Mouse (Mus musculus) mammary gland, adult 2 months (tissue): ENCODE measurements around the gene Defb36. TPM values are rescaled to one million over a fixed set of nuclear protein-coding genes. Genes with fewer than 3 reads are reported as not detected.

Experiments
- polyA plus RNA-seq: library from polyadenylated mRNA; depleted of rRNA; stranded (reverse); fragments of >200 nt; gene quantifications from 2 replicates; pipeline ENCODE4 v1.2.3, GENCODE M21; 2012; ENCODE audit warnings: low replicate concordance; rRNA removed

The Defb36 gene
- not detected in 2 replicates for polyA plus RNA-seq

GRCm38 (mm10) chr2:152604057-152604456 lies at the start of gene Defb36:
TSS of gene Defb36 (plus strand) at chr2:152604327.

GRCm38 (mm10) chr2:152569038-152569437 lies 35.1 kb upstream of the Defb36 start, which contains the start of gene Gm17416:
TSS of gene Gm17416 (plus strand) at chr2:152569338.

GRCm38 (mm10) chr2:152572114-152572794 lies 31.9 kb upstream of the Defb36 start, which contains the start of gene Defb21:
TSS of gene Defb21 (plus strand) at chr2:152572744.

DNA sequence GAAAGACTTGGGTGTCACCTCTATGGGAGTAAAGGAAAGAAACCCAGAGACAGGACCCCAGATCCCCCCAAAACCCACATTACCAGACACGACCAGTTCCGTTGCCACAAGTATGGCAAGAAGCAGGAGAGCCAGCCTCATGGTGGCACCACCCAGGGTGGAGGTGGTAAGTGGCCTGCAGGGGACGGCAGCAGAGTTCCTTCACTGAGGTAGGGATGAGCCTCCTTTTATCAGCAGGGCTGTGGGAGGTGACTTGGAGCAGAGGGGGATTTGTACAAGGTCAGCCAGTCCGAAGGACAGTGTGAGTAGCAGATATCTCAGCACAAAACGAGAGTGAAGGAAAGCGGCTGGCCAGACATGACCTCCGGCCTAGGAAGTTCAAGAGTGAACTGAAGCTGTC lies 24.0 kb upstream of the Defb36 start, which contains the start of gene Defb19:
TSS of gene Defb19 (minus strand) at position 206 of the 400 bp plus-strand sequence.

DNA sequence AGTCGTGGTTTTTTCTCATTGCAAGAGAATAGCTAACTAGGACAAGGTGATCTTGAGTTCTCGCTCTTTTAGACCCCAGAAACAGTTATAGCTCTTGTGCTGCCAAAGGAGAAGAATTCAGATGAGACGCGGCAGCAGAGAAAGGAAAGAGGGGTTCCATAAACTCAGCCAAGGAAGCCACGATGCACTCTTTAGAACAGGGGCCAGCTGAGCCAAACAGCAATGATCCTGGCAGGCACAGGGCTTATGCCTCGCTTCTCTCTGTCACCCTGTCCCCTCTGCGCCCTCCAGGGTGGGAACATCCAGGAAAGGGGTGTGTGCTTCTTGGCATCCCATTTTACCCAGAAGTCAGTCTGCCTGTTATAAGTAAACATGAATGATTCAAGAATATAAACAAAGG lies 4.8 kb upstream of the Defb36 start, which contains the start of gene Defb45:
TSS of gene Defb45 (minus strand) at position 101 of the 400 bp plus-strand sequence.

GRCm38 (mm10) chr2:152622953-152623352 lies 18.8 kb downstream of the Defb36 start, which contains the start of gene Defb25:
TSS of gene Defb25 (minus strand) at chr2:152623053.

DNA sequence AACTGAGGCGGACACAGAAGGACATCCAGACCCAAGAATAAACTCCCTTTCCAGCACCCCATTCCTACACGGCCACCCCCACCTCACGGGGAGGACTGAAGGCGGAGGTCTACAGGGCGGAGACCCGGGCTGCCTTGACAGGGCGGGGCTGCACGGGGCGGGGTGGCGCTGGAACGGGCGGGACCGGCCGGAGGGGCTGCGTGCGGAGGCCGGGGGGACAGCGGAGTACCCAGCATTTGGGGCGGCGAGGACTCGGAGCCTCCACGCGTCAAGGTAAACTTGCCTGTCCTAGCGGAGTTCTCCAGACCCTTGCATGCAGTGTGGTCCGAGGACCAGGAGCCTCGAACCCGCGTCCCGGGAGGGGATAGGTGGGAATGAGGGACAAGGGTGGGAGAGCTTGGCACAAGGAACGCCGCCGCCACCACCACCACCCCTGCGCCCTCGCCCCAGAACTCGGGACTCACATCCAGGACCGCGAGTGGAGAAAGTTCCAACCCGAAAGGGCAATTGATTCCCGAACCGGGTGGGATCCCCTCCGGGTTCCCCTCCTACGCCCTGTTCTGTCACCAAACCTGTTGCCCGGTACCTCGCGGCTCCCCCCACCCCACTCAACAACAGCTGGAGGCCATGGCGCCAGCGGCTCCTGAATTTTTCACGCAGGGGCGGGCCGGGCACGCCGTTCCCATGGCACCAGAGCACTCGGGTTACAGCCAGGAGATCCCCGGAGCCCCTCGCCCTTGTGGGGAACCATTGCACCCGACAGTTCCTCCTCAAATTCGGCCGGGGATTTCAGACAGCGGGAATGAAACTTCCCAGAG lies 22.9 kb downstream of the Defb36 start, which contains the start of gene Rem1:
TSS of gene Rem1 (plus strand) at position 178 of the 818 bp plus-strand sequence.

Other genes starting within 250 kb of the Defb36 start
- not detected in 2 replicates for gene Nrsn2, start 227.7 kb upstream of the Defb36 start, polyA plus RNA-seq
- gene Sox12, start 206.3 kb upstream of the Defb36 start, polyA plus RNA-seq, result 5.9 and 9.2 TPM in 2 replicates
- 2.1 and 2.6 TPM in 2 replicates for gene Zcchc3, start 189.3 kb upstream of the Defb36 start, polyA plus RNA-seq
- gene 6820408C15Rik, start 188.7 kb upstream of the Defb36 start, polyA plus RNA-seq, result 0.08 and 0.17 TPM in 2 replicates
- gene Defb23, start 139.7 kb upstream of the Defb36 start, polyA plus RNA-seq, result not detected in 2 replicates
- gene Defb20, start 127.3 kb upstream of the Defb36 start, polyA plus RNA-seq, result not detected in 2 replicates
- not detected in 2 replicates for gene Defb22, start 114.2 kb upstream of the Defb36 start, polyA plus RNA-seq
- gene Defb26, start 92.6 kb upstream of the Defb36 start, polyA plus RNA-seq, result not detected in 2 replicates
- gene Defb28, start 86.1 kb upstream of the Defb36 start, polyA plus RNA-seq, result not detected in 2 replicates
- not detected in 2 replicates for gene Defb29, start 64.2 kb upstream of the Defb36 start, polyA plus RNA-seq
- not detected in 2 replicates for gene Gm17416, start 35.0 kb upstream of the Defb36 start, polyA plus RNA-seq
- not detected in 2 replicates for gene Defb21, start 31.6 kb upstream of the Defb36 start, polyA plus RNA-seq
- not detected in 2 replicates for gene Defb19, start 24.0 kb upstream of the Defb36 start, polyA plus RNA-seq
- gene Defb45, start 4.9 kb upstream of the Defb36 start, polyA plus RNA-seq, result not detected in 2 replicates
- 1.1 TPM in 1 of 2 replicates, not detected in the other for gene Defb25, start 18.7 kb downstream of the Defb36 start, polyA plus RNA-seq
- 9.5 and 17.9 TPM in 2 replicates for gene Rem1, start 22.6 kb downstream of the Defb36 start, polyA plus RNA-seq
- gene H13, start 65.1 kb downstream of the Defb36 start, polyA plus RNA-seq, result 151 and 249 TPM in 2 replicates
- 3.1 and 7.1 TPM in 2 replicates for gene Mcts2, start 82.7 kb downstream of the Defb36 start, polyA plus RNA-seq
- 125 and 230 TPM in 2 replicates for gene Id1, start 131.9 kb downstream of the Defb36 start, polyA plus RNA-seq
- gene Cox4i2, start 149.8 kb downstream of the Defb36 start, polyA plus RNA-seq, result 5.7 and 6.6 TPM in 2 replicates
- gene Bcl2l1, start 227.4 kb downstream of the Defb36 start, polyA plus RNA-seq, result 49.6 and 59.3 TPM in 2 replicates
- 0.38 and 0.62 TPM in 2 replicates for gene Tpx2, start 243.6 kb downstream of the Defb36 start, polyA plus RNA-seq